Mouse (Mus musculus) forebrain, embryonic 16.5 days (tissue): ENCODE data around the gene Sipa1l2. TPM values are rescaled to one million over a fixed set of nuclear protein-coding genes. Genes with fewer than 3 reads are reported as not detected.
A peak's percentile ranks its signal among the peaks of the same experiment; 100 is the strongest.

Experiments used
- ATAC-seq: fragments of 200-750 bp; cut with Nextera tagmentation; 2 replicates; pipeline ENCODE4 v1.8.0; 2017; ENCODE audit warnings: mild to moderate bottlenecking, moderate library complexity
- H3K27ac ChIP-seq: fragments of 300-500 bp; sonication (generic); 2 replicates; pipeline ENCODE4 v1.5.1; 2014; ENCODE audit warnings: low read length, control low read depth
- H3K27me3 ChIP-seq: fragments of 300-500 bp; sonication (generic); replicated peaks from 2 replicates; pipeline ENCODE4 v1.6.1; 2014; ENCODE audit warnings: low read length; ENCODE audit not compliant: control insufficient read depth, insufficient read depth
- H3K36me3 ChIP-seq: fragments of 300-500 bp; sonication (generic); 2 replicates; pipeline ENCODE4 v1.6.1; 2014; ENCODE audit not compliant: control insufficient read depth, insufficient read depth
- H3K4me1 ChIP-seq: fragments of 300-500 bp; sonication (generic); replicated peaks from 2 replicates; pipeline ENCODE4 v1.6.1; 2014; ENCODE audit warnings: low read length; ENCODE audit not compliant: control insufficient read depth, insufficient read depth
- H3K4me2 ChIP-seq: fragments of 300-500 bp; sonication (generic); 2 replicates; pipeline ENCODE4 v1.6.1; 2014; ENCODE audit warnings: mild to moderate bottlenecking, low read length, control low read depth
- H3K4me3 ChIP-seq: fragments of 300-500 bp; sonication (generic); replicated peaks from 2 replicates; pipeline ENCODE4 v1.5.1; 2014; ENCODE audit warnings: mild to moderate bottlenecking, low read length, control low read depth
- H3K9ac ChIP-seq: fragments of 300-500 bp; sonication (generic); replicated peaks from 2 replicates; pipeline ENCODE4 v1.6.1; 2014; ENCODE audit warnings: low read depth, low read length, control low read depth
- H3K9me3 ChIP-seq: fragments of 300-500 bp; sonication (generic); 2 replicates; pipeline ENCODE4 v1.6.1; 2016; ENCODE audit warnings: low read length; ENCODE audit not compliant: control insufficient read depth
- WGBS: fragments of 180-500 bp; shearing (Covaris S2); extraction: QIAGEN DNeasy Blood & Tissue Kit; methylation state at CpG from one replicate; pipeline ENCODE4 v1.1.7; 2014; 5-methylcytosine and 5-hydroxymethylcytosine counted together
- polyA plus RNA-seq: library from polyadenylated mRNA; unstranded; fragments of >200 nt; fragmentation: Nextera tagmentation; extraction: Ambion mirVana; gene quantifications from 2 replicates; pipeline ENCODE4 v1.2.1, GENCODE M21; 2015

Sipa1l2 gene
- polyA plus RNA-seq: 32.8 and 33.4 TPM in 2 replicates

DNA sequence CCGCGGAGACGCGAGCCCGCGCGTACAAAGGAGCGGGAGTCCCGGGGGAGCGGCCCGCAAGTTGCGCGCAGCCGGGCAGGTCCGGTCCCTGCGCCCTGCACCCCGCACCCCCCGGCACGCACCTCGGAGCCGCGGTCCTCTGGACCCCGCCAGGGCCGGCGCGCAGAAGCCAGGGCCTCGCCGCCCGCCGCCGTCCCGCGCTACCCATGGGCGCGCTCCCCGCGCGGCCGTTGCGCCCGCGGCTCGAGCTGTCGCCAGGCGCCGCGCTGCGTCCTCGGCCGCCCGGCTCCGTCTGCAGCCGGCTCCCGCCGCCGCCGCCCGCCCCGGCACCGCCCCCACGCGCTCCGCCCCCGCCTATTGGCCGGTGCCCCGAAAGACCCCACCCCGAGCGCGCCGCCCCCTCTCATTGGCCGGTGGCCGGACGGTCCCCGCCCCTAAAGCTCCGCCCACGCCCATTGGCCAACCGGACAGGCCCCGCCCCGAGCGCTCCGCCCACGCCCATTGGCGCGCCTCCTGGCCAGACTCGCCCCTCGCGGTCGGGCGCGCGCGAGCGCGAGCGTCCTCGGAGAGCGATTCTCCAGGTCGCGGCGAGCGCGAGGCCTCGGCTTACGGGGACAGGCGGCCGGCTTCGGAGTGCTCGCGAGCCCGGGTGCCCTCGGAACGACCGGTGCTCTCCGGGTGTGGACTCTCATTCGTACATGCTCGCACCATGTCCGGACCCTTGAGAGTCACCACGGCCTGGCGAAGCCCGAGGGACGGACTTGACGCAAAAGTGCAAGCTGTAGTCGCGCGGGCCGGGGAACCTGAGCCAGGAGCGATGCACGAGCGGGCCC is at the start of gene Sipa1l2:
Gene Sipa1l2, minus strand, starts transcription at position 276 of the 833 bp plus-strand sequence.
- peaks cover 29% of the 10 kb centered on the region for H3K4me1 ChIP-seq
- 0 out of 2 replicates have a peak, but pooled peaks cover 2% of the 10 kb centered on the region for H3K9me3 ChIP-seq
- H3K27ac ChIP-seq: peak within 1 kb of the TSS; percentile 62
- no peaks in the 10 kb centered on the region for H3K27me3 ChIP-seq
- peak within 1 kb of the TSS; percentile 90 for H3K9ac ChIP-seq
- under 1% methylated on average over 88 of the region's 129 CpGs for WGBS
- ATAC-seq: peak; percentile 89
- no peaks in the 10 kb centered on the region for H3K36me3 ChIP-seq
- peak within 1 kb of the TSS; percentile 74 for H3K4me3 ChIP-seq
- H3K4me2 ChIP-seq: peak within 1 kb of the TSS; percentile 90

DNA sequence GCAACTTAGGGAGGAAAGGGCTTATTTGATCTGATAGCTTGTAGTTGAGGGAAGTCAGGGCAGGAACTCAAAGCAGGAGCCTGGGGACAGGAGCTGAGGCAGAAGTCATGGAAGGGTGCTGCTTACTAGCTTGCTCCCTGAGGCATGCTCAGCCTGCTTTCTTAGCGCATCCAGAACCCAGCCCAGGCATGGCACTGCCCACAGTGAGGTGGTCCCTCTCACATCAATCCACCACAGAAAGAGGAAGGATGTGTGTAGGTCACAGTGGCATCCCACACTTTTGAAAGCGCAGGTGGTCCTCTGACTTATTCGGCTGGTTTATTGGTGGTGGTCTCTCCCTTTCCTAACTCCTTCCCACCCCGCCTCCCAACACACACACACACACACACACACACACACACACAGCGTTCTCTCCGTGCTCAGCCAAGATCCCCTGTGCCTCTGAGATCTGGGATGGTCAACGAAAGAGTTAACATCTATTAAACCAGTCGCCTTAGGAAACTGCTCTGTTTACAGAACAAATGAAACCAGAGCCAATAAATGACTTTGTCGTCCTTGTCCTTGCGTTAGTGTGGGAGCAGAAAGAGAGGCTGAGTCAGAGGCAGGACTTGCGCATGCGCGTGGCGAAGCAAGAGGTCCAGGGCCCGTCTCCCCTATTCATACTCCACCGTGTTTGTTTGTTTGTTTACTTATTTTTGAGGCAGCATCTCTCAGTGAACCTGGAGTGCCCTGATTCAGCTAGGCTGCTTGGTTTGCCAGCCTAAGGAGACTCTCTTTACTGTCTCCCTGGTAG is 49.1 kb upstream of the Sipa1l2 start:
- Histone ChIP-seq H3K27ac (no peak overlapping the region), H3K9me3 (no peaks in the 10 kb centered on the region), H3K4me3 (no peak overlapping the region), H3K4me2 (no peak overlapping the region), H3K4me1 (peaks cover 2% of the 10 kb centered on the region; the same call in 1 of the 2 replicates), H3K27me3 (no peaks in the 10 kb centered on the region), H3K36me3 (no peaks in the 10 kb centered on the region), H3K9ac (no peak overlapping the region)
- ATAC-seq: no peak
- WGBS: 78% methylated on average over 16 of the region's 16 CpGs

DNA sequence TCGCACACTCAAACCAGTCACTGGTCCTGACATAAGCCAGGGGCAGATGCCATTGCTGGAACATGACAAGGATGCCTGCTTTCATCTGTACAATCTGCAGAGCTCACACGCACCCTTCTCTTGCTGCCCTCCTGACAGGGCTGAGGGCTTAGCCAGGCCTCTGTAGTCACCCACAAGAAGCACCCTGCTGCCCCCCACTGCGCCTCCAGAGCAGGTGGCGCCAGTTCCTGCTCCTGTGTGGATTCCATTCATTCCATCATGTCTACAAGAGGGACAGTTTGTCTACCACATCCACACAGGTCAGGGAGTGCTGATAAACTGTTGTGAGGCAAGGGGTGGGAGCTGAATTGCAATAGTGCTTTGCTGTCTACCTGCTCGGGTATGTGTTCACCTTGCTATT is 47.3 kb upstream of the Sipa1l2 start:
- Histone ChIP-seq H3K9me3 (no peaks in the 10 kb centered on the region), H3K4me2 (no peak overlapping the region), H3K4me1 (peaks cover 2% of the 10 kb centered on the region; the same call in 1 of the 2 replicates), H3K4me3 (no peak overlapping the region), H3K27me3 (no peaks in the 10 kb centered on the region), H3K27ac (no peak overlapping the region), H3K36me3 (no peaks in the 10 kb centered on the region), H3K9ac (no peak overlapping the region)
- 88% methylated on average over 5 of the region's 5 CpGs for WGBS
- ATAC-seq: no peak

DNA sequence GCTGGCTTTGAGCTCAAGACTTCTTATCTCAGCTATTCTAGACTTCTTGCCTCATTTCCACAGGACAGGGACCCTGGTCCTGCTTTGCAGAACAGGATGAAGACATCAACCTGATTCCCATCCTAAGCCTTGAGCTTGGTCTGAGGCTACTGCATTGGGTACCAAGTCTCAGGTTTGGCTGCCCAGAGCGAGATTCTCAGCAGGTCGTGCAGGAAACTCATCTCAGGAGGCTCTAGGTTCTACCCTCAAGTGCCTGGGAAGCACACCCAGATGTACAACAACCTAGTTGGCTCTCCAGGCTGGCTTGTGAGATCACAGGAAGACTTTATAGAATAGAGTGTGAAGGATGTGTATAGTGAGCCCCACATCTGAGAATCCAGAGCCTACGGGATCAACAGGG is 46.4 kb upstream of the Sipa1l2 start:
- WGBS: 91% methylated on average over 3 of the region's 3 CpGs
- Histone ChIP-seq H3K27ac (no peak overlapping the region), H3K4me1 (peaks cover 2% of the 10 kb centered on the region; the same call in 1 of the 2 replicates), H3K4me3 (no peak overlapping the region), H3K9me3 (no peaks in the 10 kb centered on the region), H3K9ac (no peak overlapping the region), H3K4me2 (no peak overlapping the region), H3K36me3 (no peaks in the 10 kb centered on the region), H3K27me3 (no peaks in the 10 kb centered on the region)
- ATAC-seq: no peak

DNA sequence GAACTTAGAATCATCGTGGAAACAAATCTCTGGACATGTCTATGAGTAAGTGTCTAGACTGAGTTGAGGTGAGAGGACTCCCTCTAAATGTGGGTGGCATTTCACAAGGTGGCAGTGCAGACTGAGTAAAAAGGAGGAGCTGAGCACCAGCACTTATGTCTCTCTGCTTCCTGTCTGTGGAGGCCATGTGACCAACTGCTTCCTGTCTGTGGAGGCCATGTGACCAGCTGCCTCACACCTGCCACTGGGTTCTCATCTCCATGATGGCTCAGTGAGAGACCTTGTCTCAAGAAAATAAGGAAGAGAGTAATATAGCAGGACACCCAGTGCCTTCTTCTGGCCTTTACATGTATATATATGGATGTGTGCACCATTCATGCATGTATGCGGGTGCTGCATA is 43.9 kb upstream of the Sipa1l2 start:
- Histone ChIP-seq H3K36me3 (no peaks in the 10 kb centered on the region), H3K4me1 (no peaks in the 10 kb centered on the region), H3K4me3 (no peak overlapping the region), H3K9ac (no peak overlapping the region), H3K27ac (no peak overlapping the region), H3K9me3 (no peaks in the 10 kb centered on the region), H3K4me2 (no peak overlapping the region), H3K27me3 (no peaks in the 10 kb centered on the region)
- ATAC-seq: no peak
- WGBS: 95% methylated on average over 2 of the region's 2 CpGs

DNA sequence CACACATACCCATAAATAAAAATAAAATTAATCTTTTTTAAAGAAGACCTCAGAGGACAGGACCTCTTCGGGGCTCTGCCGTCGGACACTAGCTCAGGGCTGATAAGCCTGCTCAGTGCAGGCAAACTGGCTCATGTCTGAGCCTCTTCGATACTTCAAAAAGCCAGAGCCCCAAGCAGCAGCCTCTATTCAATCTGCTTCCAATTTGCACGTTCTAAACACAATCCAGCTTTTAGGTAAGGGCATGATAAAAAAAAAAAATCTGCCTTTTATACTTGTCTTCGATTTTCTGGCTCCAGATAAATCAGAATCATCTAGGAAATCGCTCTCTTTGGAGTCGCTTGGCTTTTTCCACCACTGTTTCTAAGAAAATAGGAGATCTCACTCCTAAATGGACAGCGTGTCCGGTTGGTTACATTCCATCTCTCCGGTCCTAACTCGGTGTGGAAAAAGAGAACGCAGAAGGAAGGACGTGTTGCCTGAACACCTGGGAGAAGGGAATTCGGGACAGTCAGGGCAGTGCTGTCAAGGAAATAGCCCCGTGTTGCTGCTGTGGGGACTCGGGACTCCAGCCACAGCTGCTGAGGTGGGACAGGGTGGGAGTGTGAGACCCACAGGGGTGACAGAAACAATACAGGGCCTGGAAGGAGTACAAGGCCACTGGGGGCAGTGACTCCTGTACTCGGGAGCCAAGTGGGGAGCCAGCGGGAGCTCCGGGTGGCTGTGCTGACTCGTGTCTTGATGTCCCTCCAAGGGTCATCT is 42.4 kb upstream of the Sipa1l2 start:
- H3K4me3 ChIP-seq: no peak overlapping the region
- 84% methylated on average over 21 of the region's 21 CpGs for WGBS
- no peaks in the 10 kb centered on the region for H3K36me3 ChIP-seq
- H3K27ac ChIP-seq: no peak overlapping the region
- no peak overlapping the region for H3K4me2 ChIP-seq
- no peak for ATAC-seq
- no peaks in the 10 kb centered on the region for H3K4me1 ChIP-seq
- no peaks in the 10 kb centered on the region for H3K27me3 ChIP-seq
- H3K9me3 ChIP-seq: no peaks in the 10 kb centered on the region
- H3K9ac ChIP-seq: no peak overlapping the region

DNA sequence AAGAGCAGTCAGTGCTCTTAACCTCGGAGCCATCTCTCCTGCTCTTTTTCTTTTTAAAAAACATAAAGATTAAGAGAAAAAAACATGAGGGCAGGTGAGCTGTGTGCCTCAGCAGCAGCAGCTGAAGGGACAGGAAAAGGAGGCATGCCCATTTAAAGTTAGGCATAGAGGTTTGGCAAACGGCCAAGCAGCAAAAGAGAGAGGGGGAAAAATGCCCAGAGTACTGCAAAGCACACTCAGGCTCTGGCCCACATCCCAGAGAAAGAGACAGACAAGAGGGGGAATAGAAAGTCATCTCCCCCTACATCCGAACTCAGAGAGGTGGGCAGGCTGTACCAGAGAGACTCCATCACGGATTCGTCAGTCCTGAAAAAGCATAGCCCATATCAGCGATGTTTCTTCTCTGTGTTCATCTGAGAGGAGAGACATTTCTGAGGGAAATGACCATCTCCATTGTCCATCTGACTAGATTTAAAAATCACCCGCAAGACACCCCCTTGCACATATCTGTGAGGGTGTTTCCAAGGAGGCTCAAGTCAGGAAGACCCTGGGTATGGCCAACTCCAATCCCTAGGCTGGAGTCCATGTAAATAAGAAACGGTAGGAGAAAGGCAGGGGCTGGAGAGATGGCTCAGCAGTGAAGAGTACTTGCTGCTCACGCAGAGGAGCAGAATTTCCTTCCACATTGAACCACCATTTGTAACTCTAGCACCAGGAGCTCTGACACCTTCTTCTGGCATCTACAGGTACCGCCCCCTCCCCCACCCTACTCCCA is 41.6 kb upstream of the Sipa1l2 start:
- 72% methylated on average over 10 of the region's 10 CpGs for WGBS

DNA sequence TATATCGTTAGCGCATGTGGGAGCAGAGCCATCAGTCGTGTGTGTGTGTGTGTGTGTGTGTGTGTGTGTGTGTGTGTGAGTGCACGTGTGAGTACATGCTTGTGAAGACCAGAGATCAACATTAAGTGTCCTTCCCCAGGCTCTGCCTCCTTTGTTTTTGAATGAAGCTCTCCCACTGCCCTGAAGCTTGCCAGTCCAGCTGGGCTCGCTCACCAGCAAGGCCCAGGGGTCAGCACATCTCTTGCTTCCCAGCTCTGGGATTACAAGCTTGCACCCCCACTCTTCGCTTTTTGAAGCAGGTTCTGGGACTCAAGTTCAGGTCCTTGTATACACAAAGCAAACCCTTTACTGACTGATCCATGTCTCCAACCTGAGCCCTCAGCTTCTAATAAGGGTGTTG is 40.1 kb upstream of the Sipa1l2 start:
- no peaks in the 10 kb centered on the region for H3K4me1 ChIP-seq
- H3K27me3 ChIP-seq: no peaks in the 10 kb centered on the region
- no peak overlapping the region for H3K4me3 ChIP-seq
- no peaks in the 10 kb centered on the region for H3K9me3 ChIP-seq
- no peak overlapping the region for H3K27ac ChIP-seq
- no peak for ATAC-seq
- H3K36me3 ChIP-seq: no peaks in the 10 kb centered on the region
- H3K9ac ChIP-seq: no peak overlapping the region
- 90% methylated on average over 6 of the region's 6 CpGs for WGBS
- no peak overlapping the region for H3K4me2 ChIP-seq

More for the DNA sequence above, 41.6 kb upstream of the Sipa1l2 start:
- Histone ChIP-seq H3K4me3 (no peak overlapping the region), H3K4me2 (no peak overlapping the region), H3K27me3 (no peaks in the 10 kb centered on the region), H3K4me1 (no peaks in the 10 kb centered on the region), H3K9ac (no peak overlapping the region), H3K9me3 (no peaks in the 10 kb centered on the region), H3K36me3 (no peaks in the 10 kb centered on the region), H3K27ac (no peak overlapping the region)
- ATAC-seq: no peak
